Mouse (Mus musculus) ES-E14 (cell line): ENCODE results near the gene Rasl10a. TPM values are rescaled to one million over a fixed set of nuclear protein-coding genes. Genes with fewer than 3 reads are reported as not detected.
A peak's percentile ranks its signal among the peaks of the same experiment; 100 is the strongest.

ENCODE experiments used
- DNase-seq: peaks from one replicate; pipeline ENCODE4 v3.0.0-alpha.2; 2013; ENCODE audit warnings: low read depth, low spot score
- H3K27ac ChIP-seq: 2 replicates; pipeline ENCODE4 v1.5.1; 2012; ENCODE audit warnings: low read depth, mild to moderate bottlenecking, low read length, moderate library complexity, mixed read lengths; ENCODE audit not compliant: poor library complexity, insufficient read depth, severe bottlenecking
- H3K36me3 ChIP-seq: 2 replicates; pipeline ENCODE4 v1.6.1; 2012; ENCODE audit warnings: mild to moderate bottlenecking, low read length, moderate library complexity, mixed read lengths; ENCODE audit not compliant: control insufficient read depth, poor library complexity, insufficient read depth, severe bottlenecking
- H3K4me1 ChIP-seq, 2 experiments: fragments of 150-350 bp in 1 of 2; sonication (generic) in 1 of 2; 2 replicates each; pipeline ENCODE4 v1.6.1; 2012; ENCODE audit warnings: low read length in 2 of 2, mild to moderate bottlenecking in 1 of 2, mixed read lengths in 1 of 2; ENCODE audit not compliant: control insufficient read depth in 2 of 2, insufficient read depth in 2 of 2, poor library complexity in 1 of 2
- H3K4me3 ChIP-seq, 2 experiments: fragments of 150-350 bp in 1 of 2; sonication (generic) in 1 of 2; 2 replicates each; pipeline ENCODE4 v1.5.1; 2012; ENCODE audit warnings: low read length in 2 of 2, low read depth in 1 of 2, mild to moderate bottlenecking in 1 of 2, mixed read lengths in 1 of 2; ENCODE audit not compliant: insufficient read depth in 1 of 2, poor library complexity in 1 of 2, severe bottlenecking in 1 of 2
- H3K9ac ChIP-seq: 2 replicates; pipeline ENCODE4 v1.6.1; 2012; ENCODE audit warnings: low read depth, mild to moderate bottlenecking, low read length, mixed read lengths; ENCODE audit not compliant: poor library complexity, insufficient read depth, severe bottlenecking
- H3K9me3 ChIP-seq: fragments of 150-350 bp; sonication (generic); 2 replicates; pipeline ENCODE4 v1.6.1; 2012; ENCODE audit warnings: low read depth, mild to moderate bottlenecking, low read length; ENCODE audit not compliant: control insufficient read depth, insufficient read depth
- CHD2 ChIP-seq: IDR thresholded peaks from 2 replicates; pipeline ENCODE4 v1.6.1; 2014; ENCODE audit warnings: mild to moderate bottlenecking, low read depth, low read length, inconsistent platforms
- HCFC1 ChIP-seq: IDR thresholded peaks from 2 replicates; pipeline ENCODE4 v1.6.1; 2012; ENCODE audit warnings: low read length, inconsistent platforms, borderline replicate concordance; ENCODE audit not compliant: insufficient read depth
- MAFK ChIP-seq: IDR thresholded peaks from 2 replicates; pipeline ENCODE4 v1.6.1; 2014; ENCODE audit warnings: mild to moderate bottlenecking, low read depth, low read length, inconsistent platforms; ENCODE audit not compliant: insufficient read depth
- ZC3H11A ChIP-seq: IDR thresholded peaks from 2 replicates; pipeline ENCODE4 v1.6.1; 2012; ENCODE audit warnings: low read depth, mild to moderate bottlenecking, inconsistent platforms, low read length, borderline replicate concordance
- ZNF384 ChIP-seq: IDR thresholded peaks from 2 replicates; pipeline ENCODE4 v1.6.1; 2012; ENCODE audit warnings: low read depth, low read length, inconsistent platforms
- in situ Hi-C, 2 experiments: fragments of 600-800 bp; cut with MboI; formaldehyde crosslinking; loops; one replicate each; pipeline ENCODE4 v1.15.1; 2025; ENCODE audit warnings: low sequenced_read_pairs in 2 of 2, inconsistent platforms in 1 of 2; ENCODE audit not compliant: unreplicated experiment in 2 of 2
- total RNA-seq: library from RNA; depleted of rRNA; stranded (reverse); fragments of 300-350 nt; gene quantifications from 2 replicates; pipeline ENCODE4 v1.2.3, GENCODE M21; 2012

Rasl10a gene
- total RNA-seq, 1 experiment: 1.5 TPM

DNA sequence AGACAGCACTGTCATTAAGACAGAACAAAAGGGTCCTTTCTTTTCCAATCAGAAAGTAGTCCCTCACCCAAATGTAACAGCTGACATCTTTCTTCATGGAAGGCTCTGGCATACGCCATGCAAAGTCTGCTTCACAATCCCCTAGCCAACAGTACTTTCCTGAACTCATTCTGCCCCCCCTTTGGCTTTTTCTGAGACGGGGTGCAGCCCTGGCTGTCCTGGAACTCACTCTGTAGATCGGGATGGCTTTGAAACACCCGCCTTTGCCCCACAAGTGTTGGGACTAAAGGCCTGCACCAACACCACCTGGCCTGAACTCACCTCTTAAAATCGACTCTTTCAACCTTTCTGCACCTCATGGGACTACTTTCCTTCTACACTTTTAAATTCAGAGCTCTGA lies 37.9 kb downstream of the Rasl10a start:
- Histone ChIP-seq H3K4me3 (peak overlapping the region; percentile 4 to 36; a peak in 2 of 4 replicates), H3K9me3 (no peaks in the 10 kb centered on the region), H3K4me1 (peaks cover 4 to 5% of the 10 kb centered on the region in 2 experiments; a peak in 2 of 4 replicates), H3K36me3 (peaks cover 11% of the 10 kb centered on the region), H3K27ac (no peak overlapping the region), H3K9ac (no peak overlapping the region)
- DNase-seq: no peak
- TF ChIP-seq HCFC1 (no peak), ZNF384 (no peak), MAFK (no peak), ZC3H11A (no peak), CHD2 (no peak)
- in situ Hi-C loops: no loop called here

DNA sequence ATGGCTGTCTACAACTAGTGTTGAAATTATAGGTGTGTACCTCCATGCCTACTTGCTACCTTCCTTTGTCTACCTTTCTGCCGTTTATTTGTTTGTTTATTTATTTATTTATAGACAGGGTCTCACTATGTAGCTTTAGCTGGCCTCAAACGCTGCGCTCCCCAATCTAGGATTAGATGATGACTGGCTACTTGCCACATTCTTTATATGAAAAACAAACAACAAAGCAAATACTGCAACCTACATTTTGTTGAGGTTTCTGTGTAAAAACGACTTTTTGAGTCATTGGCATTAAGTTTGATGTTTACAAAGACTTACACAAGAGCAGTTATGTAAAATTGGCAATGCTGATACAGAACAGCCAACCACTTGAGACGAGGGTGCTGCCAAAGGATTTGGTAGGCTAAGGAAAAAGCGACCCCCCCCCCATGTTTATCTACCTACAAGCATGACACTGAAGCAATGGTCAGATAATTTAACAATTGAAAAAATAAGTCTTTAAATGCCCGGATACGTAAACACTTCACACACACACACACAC lies 38.6 kb downstream of the Rasl10a start:
- no peak overlapping the region for H3K9ac ChIP-seq
- in situ Hi-C loops: no loop called here
- TF ChIP-seq CHD2: no peak
- TF ChIP-seq MAFK: no peak
- no peak for TF ChIP-seq HCFC1
- TF ChIP-seq ZC3H11A: no peak
- TF ChIP-seq ZNF384: no peak
- peaks cover 9% of the 10 kb centered on the region for H3K36me3 ChIP-seq
- peaks cover 5 to 8% of the 10 kb centered on the region in 2 experiments; a peak in 3 of 4 replicates for H3K4me1 ChIP-seq
- no peak overlapping the region for H3K27ac ChIP-seq
- H3K4me3 ChIP-seq: peak overlapping the region; percentile 79 to 84
- no peaks in the 10 kb centered on the region for H3K9me3 ChIP-seq
- DNase-seq: no peak

DNA sequence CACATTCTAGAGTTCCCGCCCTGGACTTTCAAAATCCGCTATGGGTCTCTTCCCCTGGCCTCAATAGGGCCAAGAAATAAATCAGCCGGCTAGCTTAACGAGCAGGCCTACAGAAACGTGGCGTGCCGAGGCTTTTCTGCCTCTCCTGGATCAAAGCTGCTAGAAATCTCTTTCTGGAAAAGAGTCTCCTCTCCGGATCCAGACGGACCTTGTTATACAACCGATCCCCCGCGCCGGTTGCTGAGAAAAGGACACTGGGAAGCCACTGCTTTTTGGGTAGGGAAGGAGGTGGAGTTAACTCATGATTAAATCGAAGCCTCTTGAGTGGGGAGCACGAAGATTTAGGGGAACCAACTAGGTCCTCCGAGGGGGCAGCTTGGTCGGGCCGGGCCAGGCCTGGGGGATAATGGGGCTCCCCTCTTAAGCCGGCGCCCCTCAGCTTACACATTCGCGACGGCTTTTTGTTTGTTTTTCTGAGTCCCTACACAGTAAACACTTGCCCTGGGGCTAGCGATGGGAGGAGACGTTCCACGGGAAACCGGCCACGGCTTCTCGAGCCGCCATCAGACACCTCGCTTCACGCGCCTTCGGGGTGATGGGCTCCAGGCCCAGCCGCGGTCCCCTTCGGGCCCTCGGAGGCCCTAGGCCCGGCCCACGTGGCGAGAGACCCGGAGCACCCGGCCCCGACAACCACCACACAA lies 40.3 kb downstream of the Rasl10a start:
- peak overlapping the region; percentile 99 for H3K9ac ChIP-seq
- in situ Hi-C loops: no loop called here
- H3K4me3 ChIP-seq: peak overlapping the region; percentile 79 to 84
- peaks cover 5 to 11% of the 10 kb centered on the region in 2 experiments; a peak in 3 of 4 replicates for H3K4me1 ChIP-seq
- H3K27ac ChIP-seq: peak overlapping the region; percentile 94
- TF ChIP-seq HCFC1 (no peak), MAFK (no peak), ZNF384 (no peak), CHD2 (no peak), ZC3H11A (no peak)
- no peak for DNase-seq
- H3K36me3 ChIP-seq: peaks cover 4% of the 10 kb centered on the region
- H3K9me3 ChIP-seq: no peaks in the 10 kb centered on the region

DNA sequence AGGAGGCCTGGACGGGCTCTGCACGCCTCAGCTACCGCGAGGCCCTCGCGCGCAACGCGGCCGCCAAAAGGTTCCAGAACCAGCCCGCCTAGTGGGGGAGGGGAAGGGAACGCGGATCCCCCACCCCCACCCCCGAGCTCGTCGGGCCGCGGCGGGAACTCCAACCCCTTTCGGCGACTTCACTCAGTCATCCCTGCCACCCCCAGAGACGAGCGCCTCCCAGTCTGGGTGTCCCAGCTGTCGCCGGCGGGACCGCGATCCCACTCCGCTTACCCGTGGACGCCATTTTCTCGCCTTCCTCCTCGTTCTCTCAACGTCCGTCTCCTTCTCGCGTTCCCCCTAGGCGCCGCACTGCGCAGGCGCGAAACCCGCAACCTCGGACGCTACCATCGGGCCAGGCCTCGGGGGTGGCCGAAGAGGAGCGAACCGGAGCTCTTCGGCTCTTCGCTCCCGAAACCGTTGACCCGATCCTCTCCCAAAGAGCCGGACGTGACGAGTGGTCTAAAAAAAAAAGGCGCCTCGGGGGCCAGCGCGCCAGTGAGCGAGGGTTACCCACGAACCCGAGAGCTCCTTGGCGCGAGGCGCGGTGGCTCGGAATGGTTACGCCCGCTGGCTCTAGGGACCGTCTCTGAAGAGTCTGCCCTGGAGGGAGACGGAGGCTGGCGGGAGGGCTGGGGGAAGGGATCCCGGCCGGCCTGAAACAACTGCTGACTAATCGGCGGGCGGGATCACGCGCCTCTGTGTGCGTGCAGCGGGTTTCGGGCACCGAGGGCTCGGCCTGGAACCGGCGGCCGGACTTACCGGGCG lies 41.0 kb downstream of the Rasl10a start, which contains the start of the genes Rhbdd3 and Ewsr1:
TSS of gene Rhbdd3 (plus strand) at position 191 of the 807 bp plus-strand sequence.
TSS of gene Ewsr1 (minus strand) at position 531 of the 807 bp plus-strand sequence.
- TF ChIP-seq CHD2: peak; percentile 45; the same call in 1 of the 2 replicates
- no peak for TF ChIP-seq ZC3H11A
- peak; percentile 42; the same call in 1 of the 2 replicates for TF ChIP-seq ZNF384
- no peak for TF ChIP-seq HCFC1
- TF ChIP-seq MAFK: peak; percentile 90
- peak within 1 kb of the TSS; percentile 94 for H3K27ac ChIP-seq
- DNase-seq: peak; percentile 92
- H3K36me3 ChIP-seq: peaks cover 11% of the 10 kb centered on the region
- H3K9ac ChIP-seq: peak within 1 kb of the TSS; percentile 99
- H3K4me1 ChIP-seq: peaks cover 5 to 11% of the 10 kb centered on the region in 2 experiments; a peak in 3 of 4 replicates
- peak within 1 kb of the TSS; percentile 79 to 84 for H3K4me3 ChIP-seq
- in situ Hi-C loops: no loop called here
- H3K9me3 ChIP-seq: no peaks in the 10 kb centered on the region
